Mouse (Mus musculus) stomach, embryonic 14.5 days (tissue): ENCODE results near the gene Asap2. TPM values are rescaled to one million over a fixed set of nuclear protein-coding genes. Genes with fewer than 3 reads are reported as not detected.

Experiments
- ATAC-seq: fragments of 200-750 bp; cut with Nextera tagmentation; 2 replicates; pipeline ENCODE4 v1.8.0; 2017; ENCODE audit warnings: low read depth, moderate TSS enrichment; ENCODE audit not compliant: insufficient number of reproducible peaks, insufficient read depth, low FRiP score
- H3K27ac ChIP-seq: fragments of 300-500 bp; sonication (generic); 2 replicates; pipeline ENCODE4 v1.5.1; 2014; ENCODE audit warnings: mild to moderate bottlenecking, low read length, moderate library complexity, mixed read lengths
- H3K27me3 ChIP-seq: fragments of 300-500 bp; sonication (generic); 2 replicates; pipeline ENCODE4 v1.6.1; 2014; ENCODE audit warnings: low read length, control low read depth, mixed read lengths; ENCODE audit not compliant: control insufficient read depth, insufficient read depth
- H3K36me3 ChIP-seq: fragments of 300-500 bp; sonication (generic); 2 replicates; pipeline ENCODE4 v1.6.1; 2014; ENCODE audit warnings: mild to moderate bottlenecking, control low read depth, low read length, moderate library complexity, mixed read lengths; ENCODE audit not compliant: control insufficient read depth, insufficient read depth
- H3K4me1 ChIP-seq: fragments of 300-500 bp; sonication (generic); 2 replicates; pipeline ENCODE4 v1.6.1; 2014; ENCODE audit warnings: low read length, control low read depth, mixed read lengths; ENCODE audit not compliant: control insufficient read depth, insufficient read depth
- H3K4me2 ChIP-seq: fragments of 300-500 bp; sonication (generic); replicated peaks from 2 replicates; pipeline ENCODE4 v1.6.1; 2014; ENCODE audit warnings: low read depth, low read length, control low read depth
- H3K4me3 ChIP-seq: fragments of 300-500 bp; sonication (generic); 2 replicates; pipeline ENCODE4 v1.5.1; 2014; ENCODE audit warnings: low read depth, low read length, control low read depth
- H3K9ac ChIP-seq: fragments of 300-500 bp; sonication (generic); replicated peaks from 2 replicates; pipeline ENCODE4 v1.6.1; 2014; ENCODE audit warnings: low read depth, mild to moderate bottlenecking, control low read depth, low read length, moderate library complexity, mixed read lengths
- H3K9me3 ChIP-seq: fragments of 300-500 bp; sonication (generic); 2 replicates; pipeline ENCODE4 v1.6.1; 2016; ENCODE audit warnings: low read depth, low read length, control low read depth; ENCODE audit not compliant: control insufficient read depth
- WGBS: fragments of 180-500 bp; shearing (Covaris S2); extraction: QIAGEN DNeasy Blood & Tissue Kit; methylation state at CpG from one replicate; pipeline ENCODE4 v1.1.7; 2014; 5-methylcytosine and 5-hydroxymethylcytosine counted together
- polyA plus RNA-seq: library from polyadenylated mRNA; unstranded; fragments of >200 nt; fragmentation: Nextera tagmentation; extraction: Ambion mirVana; gene quantifications from 2 replicates; pipeline ENCODE4 v1.2.1, GENCODE M21; 2014

The Asap2 gene
- polyA plus RNA-seq, 1 experiment from 2014 or later, result 10.9 TPM

DNA sequence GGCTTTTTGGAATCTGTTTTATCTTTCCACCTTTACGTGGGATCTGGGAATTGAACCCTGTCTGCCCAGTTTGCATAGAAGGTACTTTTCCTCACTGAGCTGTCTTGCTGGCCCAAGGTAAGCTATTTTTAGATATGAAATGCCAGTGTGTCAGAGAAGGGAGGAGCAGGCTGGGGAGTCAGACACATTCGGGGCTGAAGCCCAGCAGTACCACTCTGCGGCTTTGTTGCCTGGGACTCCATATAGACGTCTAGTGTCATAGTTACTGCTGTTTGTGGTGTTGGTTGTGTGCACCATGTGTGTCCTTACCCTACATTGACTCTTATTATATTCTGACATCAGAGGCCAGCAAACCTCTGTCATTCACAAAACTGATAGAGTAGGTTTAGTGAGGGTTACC is 192.5 kb downstream of the Asap2 start:
- Histone ChIP-seq H3K9ac (no peak overlapping the region), H3K27me3 (no peaks in the 10 kb centered on the region), H3K4me1 (no peaks in the 10 kb centered on the region), H3K4me3 (no peak overlapping the region), H3K4me2 (no peak overlapping the region), H3K9me3 (no peaks in the 10 kb centered on the region), H3K27ac (no peak overlapping the region), H3K36me3 (no peaks in the 10 kb centered on the region; the same call in 1 of the 2 replicates)
- 79% methylated on average over 4 of the region's 4 CpGs for WGBS
- no peak for ATAC-seq

DNA sequence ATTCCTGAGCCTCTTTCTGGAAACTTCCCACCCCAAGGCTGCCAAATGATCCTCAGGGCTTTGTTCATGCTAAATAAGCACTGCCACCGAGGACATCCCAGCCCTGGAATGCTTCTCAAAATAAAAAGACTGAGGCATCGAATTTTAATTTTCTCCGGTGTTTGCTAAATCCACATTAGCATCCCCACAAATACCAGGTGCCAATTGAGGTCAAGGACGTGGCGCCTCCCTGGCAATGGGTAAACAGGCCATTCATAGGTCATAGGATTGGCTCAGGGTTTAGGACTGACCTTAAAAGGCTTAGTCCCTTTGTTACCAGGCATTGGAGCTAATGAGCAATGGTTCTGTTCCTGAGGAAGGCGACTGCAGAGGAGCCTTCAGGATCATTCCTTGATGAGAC is 193.1 kb downstream of the Asap2 start:
- no peaks in the 10 kb centered on the region for H3K9me3 ChIP-seq
- 73% methylated on average over 6 of the region's 6 CpGs for WGBS
- H3K4me1 ChIP-seq, result no peaks in the 10 kb centered on the region
- H3K27me3 ChIP-seq, result no peaks in the 10 kb centered on the region
- ATAC-seq, result no peak
- H3K4me2 ChIP-seq, result no peak overlapping the region
- no peak overlapping the region for H3K27ac ChIP-seq
- no peak overlapping the region for H3K4me3 ChIP-seq
- H3K9ac ChIP-seq, result no peak overlapping the region
- H3K36me3 ChIP-seq, result no peaks in the 10 kb centered on the region; the same call in 1 of the 2 replicates

DNA sequence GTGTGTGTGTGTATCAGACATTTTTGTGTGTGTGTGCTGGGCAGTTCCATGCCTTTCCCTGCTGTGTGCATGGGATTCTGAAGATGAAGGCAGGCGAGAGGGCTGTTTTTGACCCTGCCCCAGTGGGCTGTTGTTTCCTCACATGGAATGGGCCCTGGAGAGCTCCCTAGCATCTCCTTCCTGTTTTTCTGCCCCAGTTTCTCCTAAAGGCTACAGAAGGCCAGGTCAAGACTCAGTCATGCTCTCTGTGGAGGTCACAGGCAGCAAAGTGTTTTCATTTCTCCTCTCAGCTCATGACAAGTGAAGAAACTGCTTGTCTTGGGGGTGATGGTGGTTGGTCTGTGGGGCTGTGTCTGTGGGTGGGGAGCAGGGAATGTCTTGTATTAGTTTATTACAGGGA is 195.9 kb downstream of the Asap2 start:
- no peaks in the 10 kb centered on the region for H3K27me3 ChIP-seq
- no peak for ATAC-seq
- H3K36me3 ChIP-seq, result no peaks in the 10 kb centered on the region; the same call in 1 of the 2 replicates
- H3K9ac ChIP-seq, result no peak overlapping the region
- H3K4me3 ChIP-seq, result no peak overlapping the region
- H3K9me3 ChIP-seq, result no peaks in the 10 kb centered on the region
- 69% methylated on average over 1 of the region's 1 CpGs for WGBS
- no peaks in the 10 kb centered on the region for H3K4me1 ChIP-seq
- H3K27ac ChIP-seq, result no peak overlapping the region
- H3K4me2 ChIP-seq, result no peak overlapping the region

DNA sequence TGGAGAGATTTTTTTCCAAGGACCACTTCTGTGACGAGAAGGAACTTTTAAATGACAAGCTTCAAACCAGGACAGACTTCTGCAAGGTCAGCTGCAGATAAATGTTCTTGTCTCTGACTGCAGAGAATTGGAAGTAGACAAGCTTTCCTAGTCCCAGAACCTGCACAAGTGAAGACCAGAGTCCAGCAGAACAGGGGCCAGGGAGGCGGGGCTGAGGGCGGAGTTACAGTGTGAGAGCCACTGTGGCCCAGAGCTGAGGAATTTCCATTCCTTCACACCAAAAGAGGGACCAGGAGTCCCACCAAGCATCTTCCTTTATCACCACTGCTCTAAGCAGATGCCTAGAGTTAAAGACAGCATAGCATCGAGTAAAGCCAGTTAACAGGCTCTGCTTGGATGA is 198.6 kb downstream of the Asap2 start:
- no peaks in the 10 kb centered on the region for H3K9me3 ChIP-seq
- 53% methylated on average over 4 of the region's 4 CpGs for WGBS
- no peak overlapping the region for H3K27ac ChIP-seq
- no peak overlapping the region for H3K9ac ChIP-seq
- H3K36me3 ChIP-seq, result no peaks in the 10 kb centered on the region; the same call in 1 of the 2 replicates
- no peak overlapping the region for H3K4me2 ChIP-seq
- H3K27me3 ChIP-seq, result no peaks in the 10 kb centered on the region
- no peak for ATAC-seq
- H3K4me3 ChIP-seq, result no peak overlapping the region
- H3K4me1 ChIP-seq, result no peaks in the 10 kb centered on the region

DNA sequence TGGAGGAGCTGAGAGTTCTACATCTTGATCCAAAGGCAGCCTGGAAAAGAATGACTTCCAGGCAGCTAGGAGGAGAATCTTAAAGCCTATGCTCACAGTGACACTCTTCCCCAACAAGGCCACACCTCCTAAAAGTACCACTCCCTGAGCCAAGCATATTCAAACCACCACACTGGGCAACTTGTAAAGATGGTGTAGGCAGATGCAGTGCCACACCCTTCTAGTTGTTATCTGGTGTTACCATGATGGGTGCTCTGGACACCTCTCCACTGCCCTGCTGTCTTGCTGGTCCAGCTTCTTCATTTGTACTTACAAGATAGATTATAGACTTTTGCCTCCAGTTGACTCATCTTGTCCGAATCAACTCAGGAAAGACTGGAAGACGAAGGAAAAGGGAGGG is 201.3 kb downstream of the Asap2 start:
- Histone ChIP-seq H3K9ac (no peak overlapping the region), H3K4me2 (no peak overlapping the region), H3K9me3 (no peaks in the 10 kb centered on the region), H3K4me3 (no peak overlapping the region), H3K27me3 (no peaks in the 10 kb centered on the region), H3K4me1 (no peaks in the 10 kb centered on the region), H3K27ac (no peak overlapping the region), H3K36me3 (no peaks in the 10 kb centered on the region)
- ATAC-seq, result no peak
- 73% methylated on average over 2 of the region's 2 CpGs for WGBS

DNA sequence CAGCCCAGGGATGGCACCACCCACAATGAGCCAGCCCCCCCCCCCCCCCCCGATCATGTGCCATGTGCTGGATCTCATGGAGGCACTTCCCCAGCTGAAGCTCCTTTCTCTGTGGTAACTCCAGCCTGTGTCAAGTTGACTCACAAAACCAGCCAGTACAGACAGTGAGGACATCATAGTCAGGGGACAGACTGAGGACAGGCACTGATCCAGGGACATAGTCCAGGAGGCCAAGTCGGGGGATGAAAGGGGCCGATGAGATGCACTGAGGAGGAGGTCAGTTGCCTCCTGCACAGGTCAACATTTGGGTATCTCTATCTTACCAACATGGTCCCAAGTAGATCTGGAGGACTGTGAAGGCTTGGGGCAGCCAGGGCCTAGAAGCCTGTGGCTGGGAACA is 205.2 kb downstream of the Asap2 start:
- Histone ChIP-seq H3K4me1 (no peaks in the 10 kb centered on the region), H3K4me2 (no peak overlapping the region), H3K9me3 (no peaks in the 10 kb centered on the region), H3K27me3 (no peaks in the 10 kb centered on the region), H3K27ac (no peak overlapping the region), H3K36me3 (no peaks in the 10 kb centered on the region; the same call in 1 of the 2 replicates), H3K4me3 (no peak overlapping the region), H3K9ac (no peak overlapping the region)
- ATAC-seq, result no peak
- WGBS, result 93% methylated on average over 2 of the region's 3 CpGs

DNA sequence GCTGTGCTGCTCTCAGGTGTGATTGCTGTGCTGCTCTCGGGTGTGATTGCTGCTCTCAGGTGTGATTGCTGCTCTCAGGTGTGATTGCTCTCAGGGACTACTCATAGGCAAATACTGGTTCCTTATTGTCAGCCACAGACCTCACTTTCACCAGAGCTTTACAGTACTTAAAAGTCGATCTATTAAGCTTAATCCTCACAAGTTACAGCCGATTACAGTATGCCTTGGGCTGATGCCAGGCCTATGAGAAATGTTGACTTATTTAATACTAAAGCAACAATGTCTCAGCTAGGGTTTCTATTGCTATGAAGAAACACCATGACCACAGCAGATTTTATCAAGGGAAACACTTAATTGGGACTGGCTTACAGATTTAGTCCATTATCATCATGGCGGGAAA is 206.2 kb downstream of the Asap2 start:
- H3K27ac ChIP-seq, result no peak overlapping the region
- 75% methylated on average over 4 of the region's 4 CpGs for WGBS
- no peaks in the 10 kb centered on the region for H3K9me3 ChIP-seq
- no peak overlapping the region for H3K4me2 ChIP-seq
- no peak overlapping the region for H3K9ac ChIP-seq
- no peaks in the 10 kb centered on the region for H3K27me3 ChIP-seq
- ATAC-seq, result no peak
- no peak overlapping the region for H3K4me3 ChIP-seq
- H3K4me1 ChIP-seq, result no peaks in the 10 kb centered on the region
- H3K36me3 ChIP-seq, result no peaks in the 10 kb centered on the region; the same call in 1 of the 2 replicates

DNA sequence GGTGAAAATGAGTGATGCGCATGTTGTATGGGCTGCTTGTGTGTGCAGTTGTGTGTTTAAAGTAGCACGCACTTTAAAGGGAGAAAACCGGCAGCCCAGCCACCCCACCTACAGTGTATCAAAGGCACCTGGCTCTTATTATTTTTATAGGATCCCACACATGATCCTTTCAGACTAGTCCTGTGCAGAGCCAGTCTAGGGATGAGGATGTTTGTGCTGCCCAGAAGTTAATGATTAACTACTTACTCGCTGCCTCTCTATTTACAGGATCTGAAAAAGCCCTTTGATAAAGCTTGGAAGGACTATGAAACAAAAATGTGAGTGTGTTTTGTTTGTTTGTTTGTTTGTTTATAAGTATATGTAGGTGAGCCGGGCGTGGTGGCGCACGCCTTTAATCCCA is 210.4 kb downstream of the Asap2 start:
- Histone ChIP-seq H3K4me1 (peaks cover 10% of the 10 kb centered on the region; the same call in 1 of the 2 replicates), H3K27ac (no peak overlapping the region), H3K36me3 (no peaks in the 10 kb centered on the region; the same call in 1 of the 2 replicates), H3K9me3 (no peaks in the 10 kb centered on the region), H3K27me3 (no peaks in the 10 kb centered on the region), H3K4me2 (no peak overlapping the region), H3K4me3 (no peak overlapping the region), H3K9ac (no peak overlapping the region)
- 84% methylated on average over 8 of the region's 8 CpGs for WGBS
- ATAC-seq, result peak; percentile 57
